Mouse (Mus musculus) midbrain, embryonic 16.5 days (tissue): ENCODE data around the gene Olfml2b. TPM values are rescaled to one million over a fixed set of nuclear protein-coding genes. Genes with fewer than 3 reads are reported as not detected.

Source experiments
- ATAC-seq: fragments of 200-750 bp; cut with Nextera tagmentation; 2 replicates; pipeline ENCODE4 v1.8.0; 2017; ENCODE audit warnings: moderate TSS enrichment
- H3K27ac ChIP-seq: fragments of 300-500 bp; sonication (generic); 2 replicates; pipeline ENCODE4 v1.5.1; 2014; ENCODE audit warnings: mild to moderate bottlenecking, low read length, mixed read lengths
- H3K27me3 ChIP-seq: fragments of 300-500 bp; sonication (generic); 2 replicates; pipeline ENCODE4 v1.6.1; 2014; ENCODE audit warnings: low read depth, low read length, mixed read lengths; ENCODE audit not compliant: control insufficient read depth, insufficient read depth
- H3K36me3 ChIP-seq: fragments of 300-500 bp; sonication (generic); 2 replicates; pipeline ENCODE4 v1.6.1; 2014; ENCODE audit warnings: mild to moderate bottlenecking, low read length, moderate library complexity, mixed read lengths; ENCODE audit not compliant: control insufficient read depth, insufficient read depth
- H3K4me1 ChIP-seq: fragments of 300-500 bp; sonication (generic); 2 replicates; pipeline ENCODE4 v1.6.1; 2014; ENCODE audit warnings: mild to moderate bottlenecking, low read length, mixed read lengths; ENCODE audit not compliant: control insufficient read depth, insufficient read depth
- H3K4me2 ChIP-seq: fragments of 300-500 bp; sonication (generic); 2 replicates; pipeline ENCODE4 v1.6.1; 2014; ENCODE audit warnings: mild to moderate bottlenecking, low read length, mixed read lengths
- H3K4me3 ChIP-seq: fragments of 300-500 bp; sonication (generic); 2 replicates; pipeline ENCODE4 v1.5.1; 2014; ENCODE audit warnings: low read depth, mild to moderate bottlenecking, low read length, moderate library complexity, mixed read lengths
- H3K9ac ChIP-seq: fragments of 300-500 bp; sonication (generic); 2 replicates; pipeline ENCODE4 v1.6.1; 2014; ENCODE audit warnings: low read depth, low read length, mixed read lengths
- H3K9me3 ChIP-seq: fragments of 300-500 bp; sonication (generic); replicated peaks from 2 replicates; pipeline ENCODE4 v1.6.1; 2014; ENCODE audit warnings: mild to moderate bottlenecking, low read length, mixed read lengths; ENCODE audit not compliant: control insufficient read depth, poor library complexity, severe bottlenecking
- WGBS: fragments of 180-500 bp; shearing (Covaris S2); extraction: QIAGEN DNeasy Blood & Tissue Kit; methylation state at CpG from one replicate; pipeline ENCODE4 v1.1.7; 2014; 5-methylcytosine and 5-hydroxymethylcytosine counted together
- polyA plus RNA-seq: library from polyadenylated mRNA; unstranded; fragments of >200 nt; fragmentation: Nextera tagmentation; extraction: Ambion mirVana; gene quantifications from 2 replicates; pipeline ENCODE4 v1.2.1, GENCODE M21; 2015

The Olfml2b gene
- polyA plus RNA-seq, 1 experiment from 2014 or later, result 4.2 TPM

GRCm38 (mm10) chr1:170731865-170732595, 87.7 kb downstream of the Olfml2b start:
- no peaks in the 10 kb centered on the region for H3K36me3 ChIP-seq
- no peaks in the 10 kb centered on the region for H3K9me3 ChIP-seq
- no peak for ATAC-seq
- no peak overlapping the region for H3K4me2 ChIP-seq
- no peaks in the 10 kb centered on the region for H3K27me3 ChIP-seq
- WGBS, result 90% methylated on average over 11 of the region's 11 CpGs
- H3K27ac ChIP-seq, result no peak overlapping the region
- no peaks in the 10 kb centered on the region; the same call in 1 of the 2 replicates for H3K4me1 ChIP-seq
- H3K4me3 ChIP-seq, result no peak overlapping the region
- no peak overlapping the region for H3K9ac ChIP-seq

Other genes with a start within 250 kb of the Olfml2b start
- 24.0 and 24.6 TPM in 2 replicates for gene Nos1ap, start 54.7 kb upstream of the Olfml2b start, polyA plus RNA-seq
- 6.9 and 8.1 TPM in 2 replicates for gene Atf6, start 223.2 kb downstream of the Olfml2b start, polyA plus RNA-seq
- gene Gm26620, start 240.5 kb downstream of the Olfml2b start, polyA plus RNA-seq, result 0.83 and 1.3 TPM in 2 replicates
- 49.9 and 52.3 TPM in 2 replicates for gene Dusp12, start 241.0 kb downstream of the Olfml2b start, polyA plus RNA-seq